Mouse (Mus musculus) left cerebral cortex, postnatal 10 days (tissue): ENCODE measurements at regions not wholly inside any gene's neighbourhood (a gene's known extent, or its start where the extent isn't known, plus 50 kb on each side); places are given as distances from the start of the nearest gene placed in this dataset.

Source experiments
- DNase-seq, 2 experiments: peaks; one replicate each; pipeline ENCODE4 v3.0.0; 2021 to 2022; ENCODE audit warnings: low spot score in 2 of 2, mixed read lengths in 1 of 2; ENCODE audit errors: extremely low spot score in 1 of 2
- intact Hi-C: fragments of 180-260 bp; cut with DNase I; formaldehyde crosslinking; loops from one replicate; pipeline ENCODE4 v1.15.1; 2025

DNA sequence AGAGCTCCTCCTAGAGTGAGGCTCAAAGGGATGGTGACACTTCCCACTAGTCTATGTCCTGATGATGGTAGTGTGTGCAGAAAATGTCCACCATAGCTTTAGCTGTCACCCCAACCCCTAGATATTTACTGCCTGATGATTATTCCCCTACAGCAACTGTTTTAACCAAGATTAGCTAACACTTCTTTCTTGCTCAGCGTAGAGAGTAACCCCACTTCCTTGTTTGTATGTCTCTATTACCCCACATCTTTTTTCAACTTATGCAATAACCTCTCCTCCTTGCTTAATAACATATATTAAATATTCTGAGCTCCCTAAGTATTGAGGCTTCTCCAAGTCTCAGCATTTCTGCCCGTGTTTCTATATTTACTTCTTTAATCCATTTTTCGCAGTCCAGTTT is 404.2 kb upstream of the Cntn3 start:
- DNase-seq: no peak
- intact Hi-C loops: no loop called here

GRCm38 (mm10) chr6:103023326-103023725 is 450.4 kb upstream of the Cntn3 start:
- intact Hi-C loops: no loop called here
- no peak for DNase-seq

DNA sequence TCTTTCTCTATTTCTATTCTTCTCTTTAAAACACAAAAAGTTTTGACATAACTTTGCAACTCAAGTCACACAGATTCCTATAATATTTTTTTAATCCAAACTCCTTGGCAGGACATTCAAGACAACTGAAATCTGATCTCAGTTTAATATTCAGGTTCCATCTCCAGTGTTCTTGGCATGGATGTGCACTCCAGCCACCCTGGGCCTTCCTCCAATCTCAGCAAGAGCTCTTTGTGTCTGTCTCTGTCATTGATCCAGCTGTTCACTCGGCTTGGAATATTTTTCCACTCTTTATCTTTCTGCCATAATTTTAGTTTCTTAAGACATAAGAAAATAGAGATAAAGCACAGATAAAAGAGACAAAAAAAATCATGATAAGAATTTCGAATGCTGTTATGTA is 451.1 kb upstream of the Cntn3 start:
- intact Hi-C loops: no loop called here
- peak; percentile 13 to 16 for DNase-seq

DNA sequence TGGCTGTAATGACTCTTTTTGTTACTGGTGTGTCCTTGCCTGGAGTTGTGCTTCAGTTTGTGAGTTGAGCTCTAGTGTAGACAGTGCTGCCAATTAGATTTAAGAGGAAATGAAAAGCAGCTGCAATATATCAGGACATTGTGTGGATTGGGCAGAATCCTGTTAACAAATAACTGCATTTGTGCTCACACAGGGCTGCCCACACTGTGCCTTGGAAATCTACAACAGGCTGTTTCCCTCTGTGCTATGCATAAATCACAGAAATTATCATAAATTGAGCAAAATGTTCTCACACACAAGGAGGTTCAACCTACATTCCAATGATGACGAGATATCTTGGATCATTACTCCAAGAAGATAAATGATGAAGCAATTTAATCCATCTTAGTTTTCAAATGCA is 455.2 kb upstream of the Cntn3 start:
- intact Hi-C loops: no loop called here
- no peak for DNase-seq

- DNase-seq: no peak
- intact Hi-C loops: no loop called here
Measured at GRCm38 (mm10) chr6:103033418-103033817, 460.5 kb upstream of the Cntn3 start.

DNA sequence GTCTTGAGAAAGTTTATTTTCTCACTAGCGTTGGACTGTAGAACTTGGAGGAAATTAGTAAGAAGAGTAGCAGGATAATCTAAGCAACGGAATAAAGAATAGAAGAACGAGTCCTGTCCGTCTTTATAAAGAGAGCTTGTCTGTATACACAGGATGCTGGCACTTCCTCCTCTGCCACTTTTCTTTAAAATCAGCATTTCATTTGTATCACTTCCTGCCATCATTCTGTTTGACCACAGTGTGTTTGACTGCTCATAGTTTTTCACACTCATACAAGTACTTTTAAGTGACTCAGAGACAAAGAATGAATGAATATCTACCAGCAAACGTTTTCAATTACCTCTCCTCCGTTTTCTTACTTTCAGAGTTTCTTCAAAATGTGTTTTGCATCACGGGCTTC is 461.0 kb upstream of the Cntn3 start:
- intact Hi-C loops: no loop called here
- DNase-seq: no peak

- intact Hi-C loops: no loop called here
- DNase-seq: peak in 1 of 2 experiments; percentile 50
Measured at GRCm38 (mm10) chr6:103060591-103060990, 449.8 kb upstream of the Chl1 start.

DNA sequence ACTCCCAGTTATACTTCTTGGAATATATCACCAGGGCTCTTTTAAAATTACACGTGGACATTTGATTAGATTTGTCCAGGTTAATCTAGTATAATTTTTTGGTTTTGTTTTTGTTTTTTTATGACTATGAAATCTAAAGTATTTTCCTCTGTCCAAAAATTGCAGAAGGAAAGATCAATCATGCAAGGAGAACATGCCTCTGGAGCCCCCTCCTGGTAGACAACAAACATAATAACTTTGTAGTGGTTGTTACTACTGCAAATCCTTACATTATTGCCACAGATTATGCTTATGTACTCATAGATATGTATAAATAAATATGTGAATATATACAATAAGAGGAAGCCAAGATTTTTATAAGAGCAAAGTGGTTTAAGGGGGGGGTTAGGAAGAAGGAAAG is 404.2 kb upstream of the Chl1 start:
- no peak for DNase-seq
- intact Hi-C loops: loop anchor here (10.0 kb wide), 1 partner anchor 261 kb away; no protein-coding TSS in a partner anchor

- intact Hi-C loops: no loop called here
- DNase-seq: no peak
Measured at GRCm38 (mm10) chr6:103119537-103119936, 390.8 kb upstream of the Chl1 start.

GRCm38 (mm10) chr6:103140851-103141250 is 369.5 kb upstream of the Chl1 start:
- intact Hi-C loops: no loop called here
- peak in 1 of 2 experiments; percentile 18 for DNase-seq

GRCm38 (mm10) chr6:103177851-103178250 is 332.5 kb upstream of the Chl1 start:
- no peak for DNase-seq
- intact Hi-C loops: no loop called here

DNA sequence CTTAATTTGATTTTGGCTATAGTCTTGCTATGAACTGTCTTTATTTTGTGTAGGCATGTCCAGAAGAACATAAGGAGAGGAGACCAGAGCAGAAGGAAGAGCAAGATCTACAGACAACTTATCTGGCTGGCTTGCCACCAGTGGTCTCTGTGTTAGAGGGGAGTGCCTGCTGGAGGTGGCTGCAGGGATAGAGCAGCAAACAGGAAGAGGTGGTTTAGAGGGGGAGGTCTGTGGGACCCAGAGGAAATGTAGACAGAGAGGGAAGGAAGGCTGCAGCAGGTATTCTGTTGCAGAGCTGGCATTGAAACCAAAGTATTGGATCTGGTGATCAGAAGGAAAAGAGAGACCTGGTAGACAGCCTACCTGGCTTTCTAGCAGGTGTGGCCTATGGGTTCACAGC is 327.0 kb upstream of the Chl1 start:
- no peak for DNase-seq
- intact Hi-C loops: no loop called here

DNA sequence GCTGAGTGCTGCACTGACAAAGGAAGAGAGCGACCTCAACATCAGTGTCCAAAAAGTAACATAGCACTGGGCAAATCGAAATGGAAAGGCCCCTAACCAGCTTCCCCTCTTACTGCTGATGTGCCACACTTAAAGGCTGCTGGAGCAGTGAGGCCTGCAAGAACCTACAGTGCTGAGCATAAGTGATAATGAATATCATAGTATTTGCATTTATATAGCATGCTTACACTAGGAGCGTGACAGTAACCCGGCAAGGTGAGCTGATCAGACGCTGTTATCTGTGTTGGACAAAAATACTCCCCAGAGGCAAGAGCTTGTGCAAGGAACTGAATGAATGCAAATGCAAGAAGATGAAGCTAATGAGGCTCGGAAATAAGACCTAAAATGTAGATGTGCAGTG is 313.5 kb upstream of the Chl1 start:
- intact Hi-C loops: no loop called here
- no peak for DNase-seq

DNA sequence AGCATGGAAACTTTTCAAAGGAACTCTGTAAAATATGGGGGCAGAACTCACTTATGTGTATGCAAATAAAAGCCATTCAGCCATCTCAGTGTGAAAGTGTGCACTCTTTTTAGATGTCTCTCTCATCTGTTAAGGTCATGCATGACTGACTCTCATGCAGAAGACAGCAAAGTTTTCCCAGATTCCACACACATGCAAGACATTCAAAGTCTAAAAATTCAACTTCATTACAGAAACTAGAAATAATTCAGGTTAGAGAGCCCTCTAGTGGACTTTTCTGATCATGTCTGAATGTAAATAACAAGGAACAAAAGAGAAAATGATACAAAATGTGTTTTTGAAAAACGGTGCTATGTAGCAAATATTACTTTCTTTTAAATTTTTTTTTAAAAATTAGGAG is 308.8 kb upstream of the Chl1 start:
- peak in 1 of 2 experiments; percentile 56 for DNase-seq
- intact Hi-C loops: loop anchor here (10.0 kb wide), 2 partner anchors 357 to 1547 kb away; no protein-coding TSS in a partner anchor

- peak in 1 of 2 experiments; percentile 18 for DNase-seq
- intact Hi-C loops: loop anchor here (10.0 kb wide), 2 partner anchors 364 to 1554 kb away; no protein-coding TSS in a partner anchor
Measured at GRCm38 (mm10) chr6:103209202-103209601, 301.2 kb upstream of the Chl1 start.

GRCm38 (mm10) chr6:103213160-103213559 is 297.2 kb upstream of the Chl1 start:
- peak in 1 of 2 experiments; percentile 26 for DNase-seq
- intact Hi-C loops: no loop called here

- intact Hi-C loops: no loop called here
- no peak for DNase-seq
Measured at GRCm38 (mm10) chr6:103236896-103237295, 273.5 kb upstream of the Chl1 start.

DNA sequence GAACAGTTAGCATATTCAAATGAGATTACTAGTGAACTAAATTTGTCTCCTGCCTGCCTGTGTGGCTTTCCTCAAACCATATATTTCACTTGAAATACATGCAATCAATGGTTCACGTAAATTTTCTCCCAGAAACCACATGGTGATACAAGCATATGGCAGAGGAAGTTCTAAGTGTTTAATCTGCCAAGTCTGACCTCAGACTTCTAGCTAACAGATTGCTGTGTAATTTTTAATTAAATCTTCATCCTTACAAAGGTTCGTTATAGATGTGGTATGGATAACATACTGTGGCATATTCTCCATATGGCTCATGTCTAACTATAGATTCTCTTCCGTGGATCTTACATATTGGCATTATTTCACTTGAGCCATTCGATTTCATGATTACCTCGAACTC is 241.4 kb upstream of the Chl1 start:
- intact Hi-C loops: no loop called here
- DNase-seq: no peak

DNA sequence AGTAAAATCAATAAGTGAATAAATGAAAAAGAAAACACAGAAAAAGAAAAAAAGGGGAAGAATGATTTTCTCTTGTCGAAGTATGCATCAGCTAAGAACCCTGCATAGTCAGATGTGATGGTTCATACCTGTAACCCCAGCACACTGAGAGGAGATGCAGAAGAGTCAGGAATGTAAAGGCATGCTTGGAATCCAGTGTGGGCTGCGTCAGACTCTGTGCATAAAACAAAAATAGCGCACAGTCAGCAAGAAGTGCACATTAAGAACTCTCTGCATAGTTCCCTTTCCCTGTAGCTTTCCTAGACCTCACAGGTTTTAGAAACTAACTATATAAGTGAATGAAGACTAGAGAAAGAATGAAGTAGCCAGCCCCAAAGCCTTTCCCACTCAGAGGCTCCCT is 238.2 kb upstream of the Chl1 start:
- no peak for DNase-seq
- intact Hi-C loops: no loop called here

- intact Hi-C loops: no loop called here
- DNase-seq: no peak
Measured at GRCm38 (mm10) chr6:103275071-103275470, 235.3 kb upstream of the Chl1 start.

DNA sequence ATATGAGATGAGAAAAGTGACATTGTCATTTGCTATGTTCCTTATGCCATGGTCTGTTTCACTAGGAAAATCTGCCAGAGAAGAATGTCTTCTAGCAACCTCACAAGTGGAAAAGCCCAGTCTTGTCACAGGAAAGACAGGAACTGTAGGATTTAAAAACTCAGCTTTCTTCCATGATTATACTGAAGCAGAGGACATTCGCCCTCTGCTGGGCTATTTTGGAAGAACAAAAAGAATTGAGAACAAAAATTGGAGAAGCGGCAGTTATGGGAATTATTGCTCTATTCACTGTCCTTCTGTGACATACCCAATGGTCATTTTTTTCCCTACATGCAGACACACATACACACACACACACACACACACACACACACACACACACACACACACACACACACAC is 234.9 kb upstream of the Chl1 start:
- DNase-seq: peak in 1 of 2 experiments; percentile 44
- intact Hi-C loops: no loop called here
